Comparison of ENCODE assay signal across 40 mouse cellular contexts in genomic region chr2:73028019-73028418, GRCm38 (mm10). TPM values are rescaled to one million over a fixed set of nuclear protein-coding genes. Genes with fewer than 3 reads are reported as not detected.
DNase-seq lines count a peak whose midpoint lies in the region; ATAC-seq and TF ChIP-seq lines count a peak whose summit lies in the region.
"Had no signal": no experiment of that assay in that cellular context is flagged by ENCODE, and none has a peak within 500 bp of the region (broad histone marks: within the 10 kb centered on the region; RNA-seq: fewer than 3 reads in every experiment).

No protein-coding gene starts in this region.

- WGBS in liver, embryonic 13.5 days (ENCODE audit: insufficient replicate concordance), result 24% methylated on average over 3 of the region's 3 CpGs
- 87% methylated on average over 3 of the region's 3 CpGs for WGBS in forebrain, postnatal 0 days

- no peak for TF ChIP-seq CTCF in ES-Bruce4 (IDR thresholded peaks at IDR 0.05; ENCODE audit: low read depth, low read length)
- no peak for TF ChIP-seq CTCF in forebrain, postnatal 0 days (IDR thresholded peaks at IDR 0.05; ENCODE audit: low read depth)

- no peaks in the 10 kb centered on the region for H3K4me1 ChIP-seq in ES-Bruce4 (ENCODE audit: control insufficient read depth, insufficient read depth, low read length)
- peaks cover 38% of the 10 kb centered on the region for H3K4me1 ChIP-seq in liver, embryonic 13.5 days (replicated peaks)
- H3K4me1 ChIP-seq in forebrain, postnatal 0 days (ENCODE audit: insufficient read depth), result no peaks in the 10 kb centered on the region
- H3K4me1 ChIP-seq: embryonic facial prominence, embryonic 15.5 days; heart, embryonic 12.5 days; limb, embryonic 15.5 days; midbrain, embryonic 10.5 days; midbrain, embryonic 15.5 days; neural tube, embryonic 15.5 days had no signal

- peak; percentile 44 for DNase-seq in c-Kit-positive CD71-positive TER-119-negative erythroid progenitor cells, embryonic 14.5 days (ENCODE audit: low read depth)
- no peak for DNase-seq in liver, embryonic 13.5 days
- DNase-seq in forebrain, postnatal 0 days, result no peak
- no peak for DNase-seq in lung, postnatal 25 days (ENCODE audit: low spot score)
- DNase-seq: adrenal gland, postnatal 10 days; cerebellum, adult 11-12 months; cerebellum, postnatal 10 days; gastrocnemius, adult 2 months; gastrocnemius, postnatal 36 days; heart, adult 18-20 months; heart, postnatal 4 days; kidney, adult 9 months; kidney, postnatal 14 days; layer of hippocampus, adult 9-11 months; retina, postnatal 1 day; right cerebral cortex, postnatal 25 days; thymus, postnatal 4 days had no signal

- no peak for ATAC-seq in liver, embryonic 13.5 days (ENCODE audit: low read depth)
- ATAC-seq in megakaryocyte progenitor cell, adult 5-6 weeks (replicated peaks; ENCODE audit: poor library complexity), result peak; percentile 59
- ATAC-seq in forebrain, postnatal 0 days, result no peak
- ATAC-seq in CD4-positive, CD25-positive, alpha-beta regulatory T cell, adult 4 months, result no peak
- ATAC-seq: forebrain, embryonic 14.5 days; intestine, postnatal 0 days; lung, postnatal 0 days; midbrain, embryonic 15.5 days; Patski had no signal

- peak overlapping the region; percentile 58; the same call in 1 of the 2 replicates for H3K27ac ChIP-seq in ES-Bruce4 (ENCODE audit: insufficient read depth, low read length)
- peak overlapping the region; percentile 30; the same call in 1 of the 2 replicates for H3K27ac ChIP-seq in liver, embryonic 13.5 days
- no peak overlapping the region for H3K27ac ChIP-seq in forebrain, postnatal 0 days (ENCODE audit: low read depth, low read length)
- H3K27ac ChIP-seq: embryonic facial prominence, embryonic 10.5 days; embryonic facial prominence, embryonic 15.5 days; gastrocnemius, adult 2 months; hindbrain, embryonic 14.5 days; limb, embryonic 10.5 days; limb, embryonic 15.5 days; macrophage; midbrain, embryonic 10.5 days; midbrain, embryonic 15.5 days; neural tube, embryonic 15.5 days had no signal

- TF ChIP-seq POLR2A in ES-Bruce4 (IDR thresholded peaks at IDR 0.05; ENCODE audit: insufficient read depth, low read length), result no peak

- no peak overlapping the region for H3K4me3 ChIP-seq in ES-Bruce4 (ENCODE audit: low read depth, low read length)
- H3K4me3 ChIP-seq in liver, embryonic 13.5 days (replicated peaks), result no peak overlapping the region
- H3K4me3 ChIP-seq in forebrain, postnatal 0 days (ENCODE audit: low read depth, low read length), result no peak overlapping the region
- H3K4me3 ChIP-seq: embryonic facial prominence, embryonic 10.5 days; embryonic facial prominence, embryonic 15.5 days; gastrocnemius, adult 2 months; heart, embryonic 12.5 days; limb, embryonic 10.5 days; limb, embryonic 15.5 days; midbrain, embryonic 10.5 days; midbrain, embryonic 15.5 days; neural tube, embryonic 15.5 days had no signal

- no peaks in the 10 kb centered on the region for H3K27me3 ChIP-seq in ES-Bruce4 (ENCODE audit: control insufficient read depth, insufficient read depth, low read length, poor library complexity, severe bottlenecking)
- H3K27me3 ChIP-seq in liver, embryonic 13.5 days, result no peaks in the 10 kb centered on the region
- no peaks in the 10 kb centered on the region for H3K27me3 ChIP-seq in forebrain, postnatal 0 days (ENCODE audit: insufficient read depth, low read length)
- H3K27me3 ChIP-seq: embryonic facial prominence, embryonic 15.5 days; heart, embryonic 12.5 days; limb, embryonic 15.5 days; midbrain, embryonic 15.5 days; neural tube, embryonic 15.5 days; Patski had no signal

- no peaks in the 10 kb centered on the region for H3K36me3 ChIP-seq in ES-Bruce4 (ENCODE audit: control insufficient read depth, insufficient read depth, low read length, poor library complexity, severe bottlenecking)
- H3K36me3 ChIP-seq in liver, embryonic 13.5 days, result no peaks in the 10 kb centered on the region
- no peaks in the 10 kb centered on the region for H3K36me3 ChIP-seq in forebrain, postnatal 0 days (ENCODE audit: insufficient read depth)
- H3K36me3 ChIP-seq: embryonic facial prominence, embryonic 10.5 days; embryonic facial prominence, embryonic 15.5 days; heart, embryonic 12.5 days; limb, embryonic 10.5 days; limb, embryonic 15.5 days; midbrain, embryonic 10.5 days; midbrain, embryonic 15.5 days; neural tube, embryonic 15.5 days had no signal

- no peak for TF ChIP-seq EP300 in ES-Bruce4 (IDR thresholded peaks at IDR 0.05; ENCODE audit: insufficient read depth, low read depth, low read length)

- H3K4me2 ChIP-seq in liver, embryonic 13.5 days, result peak overlapping the region; percentile 8; the same call in 1 of the 2 replicates
- H3K4me2 ChIP-seq in forebrain, postnatal 0 days (ENCODE audit: low read depth), result no peak overlapping the region
- H3K4me2 ChIP-seq: embryonic facial prominence, embryonic 15.5 days; heart, embryonic 12.5 days; hindbrain, embryonic 14.5 days; limb, embryonic 15.5 days; midbrain, embryonic 15.5 days; neural tube, embryonic 15.5 days had no signal

- no peaks in the 10 kb centered on the region for H3K9me3 ChIP-seq in ES-Bruce4 (replicated peaks; ENCODE audit: control insufficient read depth, insufficient read depth, low read length, poor library complexity, severe bottlenecking)
- no peaks in the 10 kb centered on the region for H3K9me3 ChIP-seq in liver, embryonic 13.5 days (replicated peaks)
- H3K9me3 ChIP-seq in forebrain, postnatal 0 days (ENCODE audit: low read length), result no peaks in the 10 kb centered on the region
- H3K9me3 ChIP-seq: embryonic facial prominence, embryonic 10.5 days; embryonic facial prominence, embryonic 15.5 days; heart, embryonic 12.5 days; limb, embryonic 10.5 days; limb, embryonic 15.5 days; midbrain, embryonic 10.5 days; midbrain, embryonic 15.5 days; neural tube, embryonic 15.5 days had no signal

- no peak overlapping the region for H3K9ac ChIP-seq in ES-Bruce4 (ENCODE audit: low read depth, poor library complexity, severe bottlenecking)
- no peak overlapping the region for H3K9ac ChIP-seq in liver, embryonic 13.5 days
- no peak overlapping the region for H3K9ac ChIP-seq in forebrain, postnatal 0 days
- H3K9ac ChIP-seq: embryonic facial prominence, embryonic 15.5 days; heart, embryonic 12.5 days; hindbrain, embryonic 14.5 days; limb, embryonic 15.5 days; midbrain, embryonic 15.5 days; neural tube, embryonic 15.5 days had no signal

RNA-seq across cellular contexts. Expression of gene Gm11084, which starts 41.5 kb away (rescaled TPM):
- polyA plus RNA-seq in ES-Bruce4 (2011; ENCODE audit: insufficient read depth, insufficient read length, low read depth, missing spikeins), result not detected in 2 replicates
- not detected in 2 replicates for polyA plus RNA-seq in liver, embryonic 13.5 days (2015; fragmentation: Nextera tagmentation; extraction: Ambion mirVana)
- not detected in 2 replicates for total RNA-seq in megakaryocyte progenitor cell, adult 5-6 weeks (2015)
- total RNA-seq in megakaryocyte progenitor cell, adult 5-6 weeks (2017), result not detected in 2 replicates
- total RNA-seq in forebrain, postnatal 0 days (2014; rRNA removed), result not detected in 2 replicates
- polyA plus RNA-seq in forebrain, postnatal 0 days (2015; fragmentation: Nextera tagmentation; extraction: Ambion mirVana), result not detected in 2 replicates
- not detected for polyA plus RNA-seq in CD4-positive, CD25-positive, alpha-beta regulatory T cell, adult 4 months (2017; shearing (Covaris generic))
- total RNA-seq: adrenal gland, postnatal 10 days; ES-E14; gastrocnemius, adult 2 months; gastrocnemius, postnatal 36 days; heart, adult 18-20 months; heart, postnatal 4 days; left cerebral cortex, postnatal 10 days had no signal
- polyA plus RNA-seq: cortical plate, adult 2 months; embryonic facial prominence, embryonic 10.5 days; embryonic facial prominence, embryonic 15.5 days; forebrain, embryonic 14.5 days; frontal cortex, adult 2 months; heart, embryonic 12.5 days; heart, postnatal 0 days; hindbrain, embryonic 14.5 days; intestine, postnatal 0 days; limb, embryonic 10.5 days; limb, embryonic 15.5 days; lung, postnatal 0 days; macrophage; midbrain, embryonic 10.5 days; midbrain, embryonic 15.5 days; neural tube, embryonic 15.5 days; Patski; stomach, embryonic 16.5 days had no signal

RNA-seq across cellular contexts. Expression of gene Sp3, which starts 47.8 kb away (rescaled TPM):
- 98.0 and 102 TPM in 2 replicates for polyA plus RNA-seq in ES-Bruce4 (2011; ENCODE audit: insufficient read depth, insufficient read length, low read depth, missing spikeins)
- 29.6 and 37.6 TPM in 2 replicates for polyA plus RNA-seq in liver, embryonic 13.5 days (2015; fragmentation: Nextera tagmentation; extraction: Ambion mirVana)
- total RNA-seq in megakaryocyte progenitor cell, adult 5-6 weeks (2015), result 108 and 111 TPM in 2 replicates
- total RNA-seq in megakaryocyte progenitor cell, adult 5-6 weeks (2017), result 109 and 114 TPM in 2 replicates
- 82.3 and 115 TPM in 2 replicates for total RNA-seq in forebrain, postnatal 0 days (2014; rRNA removed)
- 19.1 and 26.5 TPM in 2 replicates for polyA plus RNA-seq in forebrain, postnatal 0 days (2015; fragmentation: Nextera tagmentation; extraction: Ambion mirVana)
- 10 to 100 TPM; 52.0 to 71.4 TPM for polyA plus RNA-seq in CD4-positive, CD25-positive, alpha-beta regulatory T cell, adult 4 months (2017; shearing (Covaris generic))
